Mouse (Mus musculus) hindbrain, embryonic 15.5 days (tissue): ENCODE data around the gene Olfr429. TPM values are rescaled to one million over a fixed set of nuclear protein-coding genes. Genes with fewer than 3 reads are reported as not detected.

Experiments used
- ATAC-seq: fragments of 200-750 bp; cut with Nextera tagmentation; 2 replicates; pipeline ENCODE4 v1.8.0; 2017; ENCODE audit warnings: low read depth, moderate number of reproducible peaks, moderate TSS enrichment; ENCODE audit not compliant: low FRiP score
- H3K27ac ChIP-seq: fragments of 300-500 bp; sonication (generic); replicated peaks from 2 replicates; pipeline ENCODE4 v1.5.1; 2015; ENCODE audit warnings: mild to moderate bottlenecking, inconsistent platforms
- H3K27me3 ChIP-seq: fragments of 300-500 bp; sonication (generic); 2 replicates; pipeline ENCODE4 v1.6.1; 2015; ENCODE audit warnings: control low read depth, inconsistent platforms
- H3K36me3 ChIP-seq: fragments of 300-500 bp; sonication (generic); 2 replicates; pipeline ENCODE4 v1.6.1; 2015; ENCODE audit warnings: control low read depth, inconsistent platforms
- H3K4me1 ChIP-seq: fragments of 300-500 bp; sonication (generic); replicated peaks from 2 replicates; pipeline ENCODE4 v1.6.1; 2015; ENCODE audit warnings: control low read depth, inconsistent platforms
- H3K4me2 ChIP-seq: fragments of 300-500 bp; sonication (generic); 2 replicates; pipeline ENCODE4 v1.6.1; 2015; ENCODE audit warnings: moderate library complexity, mild to moderate bottlenecking, inconsistent platforms
- H3K4me3 ChIP-seq: fragments of 300-500 bp; sonication (generic); 2 replicates; pipeline ENCODE4 v1.5.1; 2015; ENCODE audit warnings: mild to moderate bottlenecking, inconsistent platforms
- H3K9ac ChIP-seq: fragments of 300-500 bp; sonication (generic); 2 replicates; pipeline ENCODE4 v1.6.1; 2015; ENCODE audit warnings: inconsistent platforms
- H3K9me3 ChIP-seq: fragments of 300-500 bp; sonication (generic); 2 replicates; pipeline ENCODE4 v1.6.1; 2016; ENCODE audit warnings: control low read depth, inconsistent platforms
- WGBS: fragments of 180-500 bp; shearing (Covaris S2); methylation state at CpG from one replicate; pipeline ENCODE4 v1.1.7; 2015; 5-methylcytosine and 5-hydroxymethylcytosine counted together
- polyA plus RNA-seq: library from polyadenylated mRNA; unstranded; fragments of >200 nt; fragmentation: Nextera tagmentation; extraction: Ambion mirVana; gene quantifications from 2 replicates; pipeline ENCODE4 v1.2.1, GENCODE M21; 2015

Olfr429 gene
- polyA plus RNA-seq, 1 experiment from 2014 or later, result not detected

DNA sequence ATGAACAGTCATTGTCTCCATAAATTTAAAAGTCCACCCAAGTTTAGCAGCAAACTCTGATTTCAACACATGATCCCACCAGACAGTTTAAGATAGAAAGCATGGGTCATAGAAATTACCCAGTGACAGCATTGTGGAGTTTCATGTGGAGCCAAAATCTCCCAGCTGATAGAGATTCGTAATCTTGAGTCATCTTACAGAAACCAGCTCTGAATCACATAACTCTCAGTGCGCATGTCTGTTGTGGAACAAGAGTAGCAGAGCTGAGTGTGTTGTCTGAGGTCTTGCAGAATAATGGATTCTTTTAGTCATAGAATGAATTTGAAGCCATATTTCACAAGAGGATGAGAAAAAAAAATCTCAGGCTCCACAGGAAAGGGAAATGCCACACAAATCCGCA is 31.1 kb upstream of the Olfr429 start:
- 89% methylated on average over 3 of the region's 3 CpGs for WGBS

GRCm38 (mm10) chr1:174055248-174055647 is 28.9 kb upstream of the Olfr429 start:
- H3K36me3 ChIP-seq, result no peaks in the 10 kb centered on the region
- no peak overlapping the region for H3K27ac ChIP-seq
- H3K9me3 ChIP-seq, result no peaks in the 10 kb centered on the region
- no peaks in the 10 kb centered on the region for H3K27me3 ChIP-seq
- H3K9ac ChIP-seq, result no peak overlapping the region
- no peaks in the 10 kb centered on the region for H3K4me1 ChIP-seq
- no peak overlapping the region for H3K4me2 ChIP-seq
- 84% methylated on average over 2 of the region's 2 CpGs for WGBS
- no peak for ATAC-seq
- H3K4me3 ChIP-seq, result no peak overlapping the region

More for the DNA sequence above, 31.1 kb upstream of the Olfr429 start:
- no peaks in the 10 kb centered on the region for H3K9me3 ChIP-seq
- H3K4me1 ChIP-seq, result no peaks in the 10 kb centered on the region
- no peak overlapping the region for H3K27ac ChIP-seq
- no peaks in the 10 kb centered on the region for H3K27me3 ChIP-seq
- H3K4me2 ChIP-seq, result no peak overlapping the region
- H3K36me3 ChIP-seq, result no peaks in the 10 kb centered on the region
- no peak for ATAC-seq
- no peak overlapping the region for H3K9ac ChIP-seq
- no peak overlapping the region for H3K4me3 ChIP-seq

- H3K9ac ChIP-seq, result no peak within 1 kb of the TSS
- no peak within 1 kb of the TSS for H3K4me2 ChIP-seq
- H3K4me1 ChIP-seq, result no peaks in the 10 kb centered on the region
- WGBS, result 85% methylated on average over 3 of the region's 3 CpGs
- H3K27me3 ChIP-seq, result no peaks in the 10 kb centered on the region
- H3K36me3 ChIP-seq, result no peaks in the 10 kb centered on the region
- H3K4me3 ChIP-seq, result no peak within 1 kb of the TSS
- H3K27ac ChIP-seq, result no peak within 1 kb of the TSS
- ATAC-seq, result no peak
- H3K9me3 ChIP-seq, result no peaks in the 10 kb centered on the region
These were observed 17.8 kb upstream of the Olfr429 start, which contains the start of gene Olfr430 for GRCm38 (mm10) chr1:174066305-174066704. Gene Olfr430 (plus strand): TSS chr1:174066605.

GRCm38 (mm10) chr1:174096591-174096990 is 12.5 kb downstream of the Olfr429 start, which contains the start of gene Olfr427:
Gene Olfr427 (plus strand): TSS chr1:174096891.
- Histone ChIP-seq H3K27ac (no peak within 1 kb of the TSS), H3K9me3 (no peaks in the 10 kb centered on the region), H3K4me3 (no peak within 1 kb of the TSS), H3K9ac (no peak within 1 kb of the TSS), H3K36me3 (no peaks in the 10 kb centered on the region), H3K4me1 (no peaks in the 10 kb centered on the region), H3K27me3 (no peaks in the 10 kb centered on the region), H3K4me2 (no peak within 1 kb of the TSS)
- ATAC-seq, result no peak
- 89% methylated on average over 1 of the region's 1 CpGs for WGBS

DNA sequence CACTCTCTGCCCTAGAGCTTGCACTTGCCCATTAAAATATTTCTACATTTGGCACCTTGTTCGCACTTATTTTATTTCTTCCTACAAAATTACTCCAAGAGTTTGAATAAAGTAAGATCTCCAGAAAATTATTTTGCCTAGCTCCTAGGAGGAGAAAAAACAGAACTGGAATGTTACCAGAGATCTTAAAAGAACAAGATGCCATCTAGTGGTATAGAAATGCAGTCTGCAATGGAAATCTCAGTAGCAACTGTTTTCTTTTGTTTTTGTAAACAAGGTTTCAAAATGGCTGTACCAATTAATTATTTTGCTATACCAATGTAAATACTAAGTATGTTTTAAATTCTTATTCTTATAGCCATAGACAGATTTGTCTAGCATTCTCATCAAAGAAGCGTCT is 19.6 kb downstream of the Olfr429 start:
- no peaks in the 10 kb centered on the region for H3K4me1 ChIP-seq
- H3K4me2 ChIP-seq, result no peak overlapping the region
- ATAC-seq, result no peak
- H3K4me3 ChIP-seq, result no peak overlapping the region
- no peaks in the 10 kb centered on the region for H3K36me3 ChIP-seq
- 74% methylated on average over 2 of the region's 2 CpGs for WGBS
- H3K27me3 ChIP-seq, result no peaks in the 10 kb centered on the region
- no peak overlapping the region for H3K9ac ChIP-seq
- no peaks in the 10 kb centered on the region for H3K9me3 ChIP-seq
- no peak overlapping the region for H3K27ac ChIP-seq

DNA sequence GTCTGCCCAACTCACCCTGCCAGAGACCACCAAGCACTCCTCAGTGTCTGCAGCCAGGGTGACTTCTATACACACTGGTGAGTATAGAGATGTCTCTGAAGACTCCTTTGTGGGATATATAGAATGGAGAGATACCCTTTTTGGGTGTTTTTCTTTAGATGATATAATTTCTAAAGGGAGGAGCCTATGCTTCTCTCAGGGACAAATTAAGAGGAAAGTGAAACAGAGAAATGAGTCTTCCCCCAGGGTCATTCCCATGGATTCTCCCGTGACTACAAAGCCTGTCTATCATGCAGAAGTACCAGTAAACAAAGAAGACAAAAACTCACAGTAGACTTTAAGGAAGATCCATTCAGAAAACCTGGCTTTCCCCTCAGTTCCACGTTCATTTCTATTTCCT is 36.9 kb downstream of the Olfr429 start, which contains the start of gene Olfr231:
Olfr231 (minus strand) TSS at position 101 of the 400 bp plus-strand sequence.
- no peak within 1 kb of the TSS for H3K4me2 ChIP-seq
- WGBS, result 52% methylated on average over 2 of the region's 2 CpGs
- no peaks in the 10 kb centered on the region for H3K9me3 ChIP-seq
- H3K27me3 ChIP-seq, result no peaks in the 10 kb centered on the region
- H3K4me1 ChIP-seq, result no peaks in the 10 kb centered on the region
- no peak within 1 kb of the TSS for H3K4me3 ChIP-seq
- H3K27ac ChIP-seq, result no peak within 1 kb of the TSS
- no peak within 1 kb of the TSS for H3K9ac ChIP-seq
- ATAC-seq, result no peak
- no peaks in the 10 kb centered on the region for H3K36me3 ChIP-seq

- no peak within 1 kb of the TSS for H3K4me2 ChIP-seq
- H3K4me1 ChIP-seq, result no peaks in the 10 kb centered on the region
- H3K36me3 ChIP-seq, result no peaks in the 10 kb centered on the region
- no peak for ATAC-seq
- no peaks in the 10 kb centered on the region for H3K27me3 ChIP-seq
- no peak within 1 kb of the TSS for H3K4me3 ChIP-seq
- 87% methylated on average over 3 of the region's 3 CpGs for WGBS
- no peak within 1 kb of the TSS for H3K9ac ChIP-seq
- no peak within 1 kb of the TSS for H3K27ac ChIP-seq
- no peaks in the 10 kb centered on the region for H3K9me3 ChIP-seq
These were observed 47.1 kb downstream of the Olfr429 start, which contains the start of gene Olfr424 for GRCm38 (mm10) chr1:174131217-174131616. Gene Olfr424 (plus strand): TSS chr1:174131517.

- H3K4me2 ChIP-seq, result no peak overlapping the region
- no peaks in the 10 kb centered on the region for H3K27me3 ChIP-seq
- WGBS, result 75% methylated on average over 3 of the region's 3 CpGs
- no peak for ATAC-seq
- H3K9me3 ChIP-seq, result no peaks in the 10 kb centered on the region
- no peaks in the 10 kb centered on the region for H3K36me3 ChIP-seq
- no peak overlapping the region for H3K9ac ChIP-seq
- H3K4me3 ChIP-seq, result no peak overlapping the region
- H3K4me1 ChIP-seq, result no peaks in the 10 kb centered on the region
- no peak overlapping the region for H3K27ac ChIP-seq
These were observed 47.9 kb downstream of the Olfr429 start for GRCm38 (mm10) chr1:174131999-174132398.

Other genes with a start within 250 kb of the Olfr429 start
- gene Ifi211, start 171.3 kb upstream of the Olfr429 start, polyA plus RNA-seq, result 0.45 and 2.0 TPM in 2 replicates
- gene Mndal, start 141.8 kb upstream of the Olfr429 start, polyA plus RNA-seq, result 0.54 and 1.9 TPM in 2 replicates
- gene Ifi203, start 141.7 kb upstream of the Olfr429 start, polyA plus RNA-seq, result 0.79 and 1.0 TPM in 2 replicates
- gene Ifi202b, start 101.6 kb upstream of the Olfr429 start, polyA plus RNA-seq, result not detected in 2 replicates
- 0.71 TPM in 1 of 2 replicates, not detected in the other for gene Ifi205, start 52.5 kb upstream of the Olfr429 start, polyA plus RNA-seq
- not detected in 2 replicates for gene Olfr433, start 43.6 kb upstream of the Olfr429 start, polyA plus RNA-seq
- not detected in 2 replicates for gene Olfr432, start 35.1 kb upstream of the Olfr429 start, polyA plus RNA-seq
- gene Olfr430, start 17.7 kb upstream of the Olfr429 start, polyA plus RNA-seq, result not detected in 2 replicates
- not detected in 2 replicates for gene Olfr427, start 12.6 kb downstream of the Olfr429 start, polyA plus RNA-seq
- gene Olfr231, start 36.8 kb downstream of the Olfr429 start, polyA plus RNA-seq, result not detected in 2 replicates
- gene Olfr424, start 47.2 kb downstream of the Olfr429 start, polyA plus RNA-seq, result not detected in 2 replicates
- not detected in 2 replicates for gene Olfr420, start 71.3 kb downstream of the Olfr429 start, polyA plus RNA-seq
- gene Spta1, start 88.4 kb downstream of the Olfr429 start, polyA plus RNA-seq, result 0.12 and 0.18 TPM in 2 replicates
- gene Olfr419, start 167.7 kb downstream of the Olfr429 start, polyA plus RNA-seq, result not detected in 2 replicates
- gene Mptx1, start 246.2 kb downstream of the Olfr429 start, polyA plus RNA-seq, result not detected in 2 replicates